Mouse (Mus musculus): ENCODE measurements around the gene Ccdc102a. TPM values are rescaled to one million over a fixed set of nuclear protein-coding genes. Genes with fewer than 3 reads are reported as not detected.

The Ccdc102a gene
- total and polyA plus RNA-seq, 2 experiments: 0.46 to 1.2 TPM

DNA sequence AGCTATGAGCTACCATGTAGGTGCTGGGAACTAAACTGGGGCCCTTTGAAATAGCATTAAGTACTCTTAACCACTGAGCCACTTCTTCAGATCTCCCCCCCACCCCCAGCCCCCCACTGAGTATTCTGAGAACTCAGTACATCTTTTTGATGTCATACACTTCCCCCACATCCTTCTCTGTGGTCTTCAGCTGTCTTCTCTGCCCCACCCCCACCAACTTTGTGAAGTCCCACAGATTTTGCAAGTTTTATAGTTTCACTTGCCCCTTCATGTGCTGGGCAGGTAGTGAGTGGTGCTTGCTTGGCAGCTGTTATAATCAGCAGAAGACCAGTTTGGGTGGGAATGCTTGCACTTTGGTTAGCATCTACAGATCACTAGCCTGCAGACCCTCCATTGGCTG is 1.4 kb upstream of the Ccdc102a start:
- no peak overlapping the region for H3K4me3 ChIP-seq (ENCODE audit: insufficient read depth, low read depth, low read length)
- no peak overlapping the region for H3K9ac ChIP-seq (ENCODE audit: low read depth, low read length)
- H3K79me2 ChIP-seq (ENCODE audit: control insufficient read depth, insufficient read depth, low read length): no peaks in the 10 kb centered on the region
- DNase-seq (ENCODE audit: extremely low read depth, low read depth, low spot score): no peak
- H3K27ac ChIP-seq (replicated peaks; ENCODE audit: insufficient read depth, low read depth, low read length): no peak overlapping the region
- H3K27me3 ChIP-seq (ENCODE audit: control insufficient read depth, insufficient read depth, low read length): peaks cover 3% of the 10 kb centered on the region; the same call in 1 of the 2 replicates
- H3K4me1 ChIP-seq (ENCODE audit: control insufficient read depth, insufficient read depth, low read length): no peaks in the 10 kb centered on the region
- TF ChIP-seq POLR2A (IDR thresholded peaks at IDR 0.05; ENCODE audit: extremely low read depth, insufficient read depth, low read length) (no peak), CTCF (IDR thresholded peaks at IDR 0.05; ENCODE audit: low read depth, low read length) (no peak)
- H3K36me3 ChIP-seq (ENCODE audit: control insufficient read depth, insufficient read depth, low read length): no peaks in the 10 kb centered on the region

DNA sequence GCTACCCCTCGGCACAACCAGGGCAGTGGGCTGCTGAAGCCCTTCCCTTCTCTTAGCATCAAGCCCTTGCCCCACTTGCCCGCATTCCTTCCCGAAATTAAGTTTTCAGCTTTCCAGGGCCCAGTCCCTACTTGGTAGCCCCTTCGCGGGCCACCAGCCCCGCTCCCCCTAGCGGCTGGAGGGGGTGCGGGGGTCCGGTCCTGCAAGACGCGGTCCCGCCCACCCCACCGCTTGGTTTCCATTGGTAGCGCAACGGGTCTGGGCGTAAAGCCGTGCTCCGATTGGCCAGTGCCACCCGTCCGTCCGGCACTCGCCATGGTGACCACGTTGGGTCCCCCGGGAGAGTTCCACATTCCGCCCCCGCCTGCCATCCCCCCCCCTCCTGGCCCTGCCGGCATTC is 546 bp downstream of the Ccdc102a start:
- no peaks in the 10 kb centered on the region for H3K79me2 ChIP-seq (ENCODE audit: control insufficient read depth, insufficient read depth, low read length)
- H3K27me3 ChIP-seq (ENCODE audit: control insufficient read depth, insufficient read depth, low read length): peaks cover 12% of the 10 kb centered on the region
- no peaks in the 10 kb centered on the region for H3K36me3 ChIP-seq (ENCODE audit: control insufficient read depth, insufficient read depth, low read length)
- peak overlapping the region; percentile 70 for H3K4me3 ChIP-seq (ENCODE audit: insufficient read depth, low read depth, low read length)
- H3K9ac ChIP-seq (ENCODE audit: low read depth, low read length): peak overlapping the region; percentile 75
- 4% methylated on average over 27 of the region's 27 CpGs for WGBS
- TF ChIP-seq POLR2A (IDR thresholded peaks at IDR 0.05; ENCODE audit: extremely low read depth, insufficient read depth, low read length) (no peak), CTCF (IDR thresholded peaks at IDR 0.05; ENCODE audit: low read depth, low read length) (peak; percentile 44; the same call in 1 of the 2 replicates)
- no peak overlapping the region for H3K27ac ChIP-seq (replicated peaks; ENCODE audit: insufficient read depth, low read depth, low read length)
- DNase-seq (ENCODE audit: extremely low read depth, low read depth, low spot score): peak; percentile 26
- H3K4me1 ChIP-seq (ENCODE audit: control insufficient read depth, insufficient read depth, low read length): no peaks in the 10 kb centered on the region

DNA sequence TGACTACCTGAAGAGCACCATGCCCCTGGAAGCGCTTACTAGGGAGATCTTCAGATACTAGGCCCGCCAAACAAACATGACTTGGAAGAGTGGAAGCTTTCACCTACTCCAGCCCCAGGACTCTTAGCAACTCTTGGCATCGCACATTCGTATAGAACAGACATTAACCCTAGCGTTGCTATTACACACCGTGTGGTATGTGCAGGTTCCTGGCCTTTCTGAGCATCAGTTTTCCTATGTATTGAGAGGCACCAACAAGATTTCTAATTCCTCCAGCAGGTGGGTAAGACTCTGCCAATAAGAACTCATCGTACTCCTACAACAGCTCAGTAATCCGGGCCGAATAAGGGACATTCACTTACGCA is 956 bp downstream of the Ccdc102a start:
- Histone ChIP-seq H3K27ac (replicated peaks; ENCODE audit: insufficient read depth, low read depth, low read length) (no peak overlapping the region), H3K36me3 (ENCODE audit: control insufficient read depth, insufficient read depth, low read length) (no peaks in the 10 kb centered on the region), H3K4me3 (ENCODE audit: insufficient read depth, low read depth, low read length) (peak overlapping the region; percentile 70), H3K9ac (ENCODE audit: low read depth, low read length) (peak overlapping the region; percentile 17; the same call in 1 of the 2 replicates), H3K27me3 (ENCODE audit: control insufficient read depth, insufficient read depth, low read length) (peaks cover 12% of the 10 kb centered on the region), H3K79me2 (ENCODE audit: control insufficient read depth, insufficient read depth, low read length) (no peaks in the 10 kb centered on the region), H3K4me1 (ENCODE audit: control insufficient read depth, insufficient read depth, low read length) (no peaks in the 10 kb centered on the region)
- WGBS: 37% methylated on average over 10 of the region's 10 CpGs
- no peak for DNase-seq (ENCODE audit: extremely low read depth, low read depth, low spot score)
- TF ChIP-seq CTCF (IDR thresholded peaks at IDR 0.05; ENCODE audit: low read depth, low read length) (no peak), POLR2A (IDR thresholded peaks at IDR 0.05; ENCODE audit: extremely low read depth, insufficient read depth, low read length) (no peak)

DNA sequence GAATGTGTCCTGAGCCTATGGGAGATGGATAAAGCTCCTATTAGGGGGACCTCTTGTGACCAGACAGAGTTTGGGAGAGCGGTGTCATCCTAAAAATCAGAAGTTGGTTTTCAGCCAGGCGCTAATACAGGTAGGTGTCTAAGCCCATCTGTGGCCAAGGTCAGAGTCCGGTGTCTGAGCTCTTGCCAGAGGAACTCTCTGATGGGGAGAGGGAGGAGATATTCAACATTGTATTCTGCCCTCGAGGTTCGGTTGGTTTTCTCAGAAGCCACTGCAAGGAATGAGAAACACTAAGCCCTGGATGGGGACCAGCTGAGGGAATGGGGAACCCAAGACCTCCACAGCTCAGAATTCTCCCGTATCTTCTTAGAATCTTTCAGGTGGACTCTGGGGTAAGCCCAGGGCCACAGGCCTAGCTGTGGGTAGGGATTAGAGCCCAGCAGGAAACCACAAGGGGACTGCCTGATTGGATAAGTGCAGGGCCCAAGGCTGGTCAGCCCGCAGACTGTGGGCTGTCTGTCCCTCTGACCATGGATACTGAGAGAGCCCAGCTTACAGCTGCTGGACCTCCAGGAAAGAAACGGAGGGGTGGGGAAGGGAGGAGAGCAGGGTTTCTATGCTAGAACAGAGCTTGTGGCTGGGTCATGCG is 1.5 kb downstream of the Ccdc102a start:
- WGBS: 48% methylated on average over 9 of the region's 9 CpGs
- H3K9ac ChIP-seq (ENCODE audit: low read depth, low read length): no peak overlapping the region

DNA sequence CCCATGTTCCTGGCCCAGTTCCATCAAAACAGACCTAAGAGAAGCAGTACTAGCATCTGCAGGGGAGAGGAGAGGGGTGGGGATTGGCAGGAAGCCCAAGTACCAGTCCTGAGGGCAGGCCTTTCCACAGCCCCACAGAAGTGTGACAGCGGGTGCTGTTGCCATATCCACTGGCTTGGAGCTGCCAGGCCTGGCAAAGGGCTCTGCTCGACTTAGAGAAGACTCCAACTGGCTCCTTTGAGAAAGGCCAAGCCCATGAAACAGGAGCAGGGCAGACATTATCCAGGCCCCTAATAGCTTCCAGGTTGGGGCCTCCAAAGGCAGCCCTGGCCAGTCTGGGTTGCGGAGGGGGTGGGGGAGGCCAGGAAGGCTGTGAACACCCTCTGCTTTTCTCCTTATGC is 3.2 kb downstream of the Ccdc102a start:
- Histone ChIP-seq H3K4me1 (ENCODE audit: control insufficient read depth, insufficient read depth, low read length) (no peaks in the 10 kb centered on the region), H3K27ac (replicated peaks; ENCODE audit: insufficient read depth, low read depth, low read length) (no peak overlapping the region), H3K79me2 (ENCODE audit: control insufficient read depth, insufficient read depth, low read length) (no peaks in the 10 kb centered on the region), H3K9ac (ENCODE audit: low read depth, low read length) (no peak overlapping the region), H3K36me3 (ENCODE audit: control insufficient read depth, insufficient read depth, low read length) (no peaks in the 10 kb centered on the region), H3K4me3 (ENCODE audit: insufficient read depth, low read depth, low read length) (no peak overlapping the region), H3K27me3 (ENCODE audit: control insufficient read depth, insufficient read depth, low read length) (peaks cover 12% of the 10 kb centered on the region)
- no peak for DNase-seq (ENCODE audit: extremely low read depth, low read depth, low spot score)
- WGBS: 86% methylated on average over 3 of the region's 3 CpGs
- TF ChIP-seq CTCF (IDR thresholded peaks at IDR 0.05; ENCODE audit: low read depth, low read length): no peak
- TF ChIP-seq POLR2A (IDR thresholded peaks at IDR 0.05; ENCODE audit: extremely low read depth, insufficient read depth, low read length): no peak

More for the DNA sequence above, 1.5 kb downstream of the Ccdc102a start:
- TF ChIP-seq POLR2A (IDR thresholded peaks at IDR 0.05; ENCODE audit: extremely low read depth, insufficient read depth, low read length) (no peak), CTCF (IDR thresholded peaks at IDR 0.05; ENCODE audit: low read depth, low read length) (no peak)
- no peak overlapping the region for H3K4me3 ChIP-seq (ENCODE audit: insufficient read depth, low read depth, low read length)
- no peaks in the 10 kb centered on the region for H3K36me3 ChIP-seq (ENCODE audit: control insufficient read depth, insufficient read depth, low read length)
- no peak for DNase-seq (ENCODE audit: extremely low read depth, low read depth, low spot score)
- H3K4me1 ChIP-seq (ENCODE audit: control insufficient read depth, insufficient read depth, low read length): no peaks in the 10 kb centered on the region
- H3K27me3 ChIP-seq (ENCODE audit: control insufficient read depth, insufficient read depth, low read length): peaks cover 12% of the 10 kb centered on the region
- no peak overlapping the region for H3K27ac ChIP-seq (replicated peaks; ENCODE audit: insufficient read depth, low read depth, low read length)
- no peaks in the 10 kb centered on the region for H3K79me2 ChIP-seq (ENCODE audit: control insufficient read depth, insufficient read depth, low read length)

DNA sequence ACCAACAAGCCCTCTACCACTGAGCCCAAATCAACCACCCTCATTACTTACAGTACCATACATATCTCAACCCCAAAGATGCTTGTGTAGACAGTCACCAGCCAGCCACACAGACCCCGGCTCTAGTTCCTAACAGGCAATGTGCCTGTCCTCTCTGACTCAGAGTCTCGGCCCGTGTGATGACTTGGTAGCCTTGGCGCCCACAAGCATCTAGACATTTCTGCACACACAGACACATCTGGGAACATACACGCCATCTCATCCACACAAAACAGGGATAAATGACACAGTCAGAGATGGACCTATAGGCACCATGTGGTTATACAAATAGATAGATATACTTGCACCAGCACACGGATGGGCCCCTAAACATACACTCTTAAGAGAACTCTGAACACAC is 3.6 kb downstream of the Ccdc102a start:
- H3K4me1 ChIP-seq (ENCODE audit: control insufficient read depth, insufficient read depth, low read length): no peaks in the 10 kb centered on the region
- H3K27me3 ChIP-seq (ENCODE audit: control insufficient read depth, insufficient read depth, low read length): peaks cover 12% of the 10 kb centered on the region
- TF ChIP-seq CTCF (IDR thresholded peaks at IDR 0.05; ENCODE audit: low read depth, low read length): no peak
- no peak for TF ChIP-seq POLR2A (IDR thresholded peaks at IDR 0.05; ENCODE audit: extremely low read depth, insufficient read depth, low read length)

More for the DNA sequence above, 3.6 kb downstream of the Ccdc102a start:
- Histone ChIP-seq H3K9ac (ENCODE audit: low read depth, low read length) (no peak overlapping the region), H3K79me2 (ENCODE audit: control insufficient read depth, insufficient read depth, low read length) (no peaks in the 10 kb centered on the region), H3K36me3 (ENCODE audit: control insufficient read depth, insufficient read depth, low read length) (no peaks in the 10 kb centered on the region), H3K4me3 (ENCODE audit: insufficient read depth, low read depth, low read length) (no peak overlapping the region), H3K27ac (replicated peaks; ENCODE audit: insufficient read depth, low read depth, low read length) (no peak overlapping the region)
- no peak for DNase-seq (ENCODE audit: extremely low read depth, low read depth, low spot score)
- 91% methylated on average over 6 of the region's 6 CpGs for WGBS

Measured in liver, adult 2 months (tissue).